Mouse (Mus musculus): ENCODE measurements around the gene Plek. TPM values are rescaled to one million over a fixed set of nuclear protein-coding genes. Genes with fewer than 3 reads are reported as not detected.
"Not testable (repeated sequence)": the region's sequence is repeated elsewhere in the genome, so short reads cannot be mapped to it uniquely, and the experiment has no call there.

The Plek gene
- polyA plus RNA-seq (2016; fragmentation: Nextera tagmentation; extraction: Ambion mirVana) = 4.9 and 5.0 TPM in 2 replicates

DNA sequence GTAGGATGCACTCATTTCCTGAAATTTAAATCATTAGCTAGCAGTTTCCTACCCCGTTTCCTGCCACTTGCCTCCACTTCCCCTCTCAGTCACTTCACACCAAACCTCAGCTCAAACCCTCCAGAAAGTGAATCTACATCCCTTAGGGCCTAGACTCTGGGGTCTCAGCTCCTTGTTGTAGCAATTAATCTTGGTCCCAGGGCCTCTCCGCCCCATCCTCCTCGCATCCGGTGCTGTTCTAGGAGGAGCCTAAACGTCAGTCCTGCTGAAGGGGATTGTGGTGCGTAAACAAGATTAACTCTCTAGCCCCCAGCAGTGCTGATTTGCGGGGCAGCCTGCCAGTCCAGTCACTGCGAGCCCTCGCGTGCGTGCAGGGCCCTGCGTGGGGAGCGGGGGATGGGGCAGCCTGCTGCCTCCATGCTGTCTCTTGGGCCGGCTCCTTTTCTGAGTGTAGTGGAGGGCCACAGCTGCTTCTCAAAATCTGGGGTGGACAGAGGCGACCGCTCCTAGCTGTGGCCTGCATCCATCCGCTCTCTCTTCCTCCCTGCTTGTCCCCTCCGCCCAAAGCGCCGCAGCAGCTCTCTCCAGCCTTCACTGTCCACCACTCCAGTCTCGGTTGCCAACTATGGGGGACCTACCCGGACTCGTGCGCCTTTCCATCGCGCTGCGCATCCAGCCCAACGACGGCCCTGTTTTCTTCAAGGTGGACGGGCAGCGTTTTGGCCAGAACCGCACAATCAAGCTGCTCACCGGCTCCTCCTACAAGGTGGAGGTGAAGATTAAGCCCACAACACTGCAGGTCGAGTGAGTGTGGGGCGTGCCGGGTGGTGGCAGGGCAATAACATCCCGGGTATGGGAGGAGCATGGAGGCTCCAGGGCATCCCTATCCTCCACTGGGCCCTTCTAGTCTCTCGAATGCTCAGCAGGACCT lies at the start of gene Plek, which contains the start of gene Cnrip1:
TSS of gene Plek (minus strand) at position 837 of the 931 bp plus-strand sequence.
TSS of gene Cnrip1 (plus strand) at position 42 of the 931 bp plus-strand sequence.
- no peaks in the 10 kb centered on the region for H3K27me3 ChIP-seq
- H3K9me3 ChIP-seq (replicated peaks) = no peaks in the 10 kb centered on the region
- H3K9ac ChIP-seq = peak within 1 kb of the TSS; percentile 81
- H3K4me2 ChIP-seq (replicated peaks) = peak within 1 kb of the TSS; percentile 72
- ATAC-seq (ENCODE audit: low FRiP score) = peak; percentile 96
- H3K36me3 ChIP-seq = no peaks in the 10 kb centered on the region
- peaks cover 10% of the 10 kb centered on the region for H3K4me1 ChIP-seq
- WGBS = 1% methylated on average over 38 of the region's 38 CpGs
- H3K27ac ChIP-seq = peak within 1 kb of the TSS; percentile 90
- peak within 1 kb of the TSS; percentile 65 for H3K4me3 ChIP-seq

DNA sequence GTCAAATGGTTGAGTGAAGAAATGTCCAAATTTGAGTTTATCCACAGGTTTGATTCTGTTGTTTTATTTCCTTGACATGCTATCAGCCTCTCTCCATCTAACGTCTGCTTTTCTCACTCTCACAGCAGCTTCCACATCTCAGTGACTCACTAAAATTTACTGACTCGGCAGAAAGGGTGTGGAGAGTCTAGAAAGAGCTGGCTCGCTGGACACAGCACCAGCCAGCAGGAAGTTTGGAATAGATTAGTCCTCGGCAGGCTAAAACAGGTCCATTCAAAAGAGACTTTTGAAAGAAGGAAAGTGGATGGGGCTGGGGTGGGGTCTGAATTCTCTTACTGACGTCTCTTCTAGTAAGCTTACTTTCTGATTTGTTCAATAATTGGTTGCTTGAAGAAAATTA lies 33.9 kb upstream of the Plek start:
- Histone ChIP-seq H3K27ac (no peak overlapping the region), H3K4me3 (no peak overlapping the region), H3K9ac (no peak overlapping the region), H3K4me1 (no peaks in the 10 kb centered on the region), H3K9me3 (replicated peaks) (no peaks in the 10 kb centered on the region), H3K36me3 (no peaks in the 10 kb centered on the region), H3K4me2 (replicated peaks) (no peak overlapping the region), H3K27me3 (no peaks in the 10 kb centered on the region)
- WGBS = 33% methylated on average over 5 of the region's 5 CpGs
- ATAC-seq (ENCODE audit: low FRiP score) = no peak

DNA sequence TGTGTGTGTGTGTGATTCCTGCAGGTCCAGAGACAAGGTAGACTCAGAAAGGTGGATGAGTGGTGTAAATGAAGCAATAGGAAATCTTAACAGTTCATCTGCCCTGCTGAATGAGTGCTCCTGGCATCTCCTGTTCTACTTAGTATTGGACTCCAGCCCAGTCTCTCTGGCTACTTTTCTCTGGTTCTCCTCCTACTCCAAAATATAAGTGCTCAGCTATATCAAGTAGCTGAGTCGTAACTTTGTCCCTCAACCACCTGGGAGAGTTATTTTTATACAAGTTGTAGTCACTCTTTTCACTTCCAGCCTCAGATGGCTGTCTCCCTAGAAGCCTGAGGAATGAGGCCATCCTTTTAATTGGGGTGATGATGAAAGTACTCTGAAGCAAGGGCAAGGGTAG lies 31.7 kb upstream of the Plek start:
- Histone ChIP-seq H3K27me3 (no peaks in the 10 kb centered on the region), H3K4me3 (no peak overlapping the region), H3K9ac (no peak overlapping the region), H3K4me1 (no peaks in the 10 kb centered on the region), H3K27ac (no peak overlapping the region), H3K9me3 (replicated peaks) (no peaks in the 10 kb centered on the region), H3K36me3 (no peaks in the 10 kb centered on the region), H3K4me2 (replicated peaks) (no peak overlapping the region)
- 74% methylated on average over 1 of the region's 1 CpGs for WGBS
- no peak for ATAC-seq (ENCODE audit: low FRiP score)

DNA sequence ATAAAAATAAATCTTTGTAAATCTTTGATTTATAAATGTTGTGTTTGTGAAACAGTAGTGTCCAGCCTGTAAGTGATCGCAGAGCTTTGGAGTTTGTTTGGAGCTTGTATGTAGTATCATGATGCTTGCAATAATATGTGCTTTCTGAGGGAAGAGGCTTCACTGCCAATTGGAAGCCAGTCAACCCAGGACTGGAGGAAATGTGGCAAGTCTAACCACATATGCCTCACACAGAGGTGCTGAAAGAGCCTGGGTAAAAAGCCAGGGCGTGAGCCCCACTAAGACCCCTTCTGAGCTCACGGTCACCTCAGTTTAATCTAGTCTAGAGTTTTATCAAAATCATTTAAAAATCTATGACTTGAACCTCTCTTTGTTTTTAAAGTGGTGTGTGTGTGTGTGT lies 31.3 kb upstream of the Plek start:
- Histone ChIP-seq H3K4me1 (no peaks in the 10 kb centered on the region), H3K4me2 (replicated peaks) (no peak overlapping the region), H3K4me3 (no peak overlapping the region), H3K27me3 (no peaks in the 10 kb centered on the region), H3K27ac (no peak overlapping the region), H3K36me3 (peaks cover 1% of the 10 kb centered on the region; the same call in 1 of the 2 replicates), H3K9ac (no peak overlapping the region), H3K9me3 (replicated peaks) (no peaks in the 10 kb centered on the region)
- WGBS = 87% methylated on average over 3 of the region's 3 CpGs
- no peak for ATAC-seq (ENCODE audit: low FRiP score)

DNA sequence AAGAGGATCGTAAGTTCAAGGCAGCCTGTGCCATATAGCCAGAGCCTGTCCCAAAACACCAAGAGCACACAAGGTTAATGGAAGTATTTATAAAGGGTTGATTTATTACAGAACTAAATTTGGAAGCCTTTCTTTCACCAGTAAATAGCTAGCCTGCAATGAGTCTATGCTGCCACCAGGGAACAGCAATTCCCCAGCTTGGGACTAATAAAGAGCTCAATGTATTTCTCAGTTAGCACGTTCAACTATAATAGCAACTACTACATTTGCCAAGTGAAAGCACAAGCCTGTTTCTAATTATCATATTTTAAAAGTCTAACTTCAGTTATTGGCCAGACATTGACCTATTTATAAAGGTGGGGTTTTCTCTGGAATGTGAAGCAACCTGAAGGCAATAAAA lies 30.8 kb upstream of the Plek start:
- Histone ChIP-seq H3K4me3 (no peak overlapping the region), H3K27me3 (no peaks in the 10 kb centered on the region), H3K9ac (no peak overlapping the region), H3K9me3 (replicated peaks) (no peaks in the 10 kb centered on the region), H3K4me2 (replicated peaks) (no peak overlapping the region), H3K36me3 (peaks cover 2% of the 10 kb centered on the region; the same call in 1 of the 2 replicates), H3K27ac (no peak overlapping the region), H3K4me1 (no peaks in the 10 kb centered on the region)
- no peak for ATAC-seq (ENCODE audit: low FRiP score)
- WGBS = 55% methylated on average over 2 of the region's 2 CpGs

DNA sequence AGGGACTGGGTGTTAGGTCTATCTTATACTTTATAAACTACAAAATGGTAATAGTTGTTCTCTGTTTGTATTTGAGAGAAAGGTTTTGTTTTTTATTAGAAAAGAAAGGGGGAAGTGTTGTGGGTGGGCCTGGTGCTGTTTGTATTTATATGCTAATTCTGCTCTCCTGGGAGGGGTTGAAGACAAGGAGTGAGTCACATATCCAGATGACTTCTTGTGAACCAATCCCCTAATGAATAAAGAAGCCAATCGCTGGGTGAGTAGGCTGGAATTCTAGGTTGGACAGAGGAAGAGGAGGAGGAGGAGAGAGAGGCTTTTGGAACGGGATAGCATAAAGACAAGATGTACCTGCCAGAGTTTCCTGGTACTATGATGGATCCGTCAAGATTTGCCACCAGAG lies 29.9 kb upstream of the Plek start:
- no peak overlapping the region for H3K4me2 ChIP-seq (replicated peaks)
- no peaks in the 10 kb centered on the region for H3K27me3 ChIP-seq
- H3K36me3 ChIP-seq = peaks cover 2% of the 10 kb centered on the region; the same call in 1 of the 2 replicates
- H3K9ac ChIP-seq = no peak overlapping the region
- 59% methylated on average over 3 of the region's 3 CpGs for WGBS
- no peaks in the 10 kb centered on the region for H3K9me3 ChIP-seq (replicated peaks)
- H3K4me1 ChIP-seq = no peaks in the 10 kb centered on the region
- H3K4me3 ChIP-seq = no peak overlapping the region
- H3K27ac ChIP-seq = no peak overlapping the region
- ATAC-seq (ENCODE audit: low FRiP score) = no peak

DNA sequence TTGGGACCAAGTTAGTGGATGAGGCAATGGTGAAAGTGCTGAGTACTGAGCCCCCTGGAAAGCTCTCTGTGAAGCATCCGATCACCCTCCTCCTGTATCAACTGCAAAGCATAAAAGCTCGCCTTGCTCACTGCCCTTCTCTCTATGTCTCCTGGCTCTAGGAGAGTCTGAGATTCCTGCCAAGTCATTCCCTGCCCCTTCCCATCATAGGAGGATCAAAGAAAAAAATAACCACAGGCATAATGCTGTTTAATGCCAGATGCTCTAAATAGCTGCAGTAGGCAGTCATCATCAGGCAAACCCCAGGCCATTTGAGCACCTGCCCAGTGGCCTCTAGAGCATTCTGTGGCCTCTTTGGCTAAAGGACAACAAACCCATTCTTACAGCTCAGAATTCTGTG lies 23.5 kb upstream of the Plek start:
- Histone ChIP-seq H3K27me3 (no peaks in the 10 kb centered on the region), H3K4me1 (no peaks in the 10 kb centered on the region), H3K36me3 (peaks cover 2% of the 10 kb centered on the region; the same call in 1 of the 2 replicates), H3K27ac (no peak overlapping the region), H3K4me2 (replicated peaks) (no peak overlapping the region), H3K9me3 (replicated peaks) (no peaks in the 10 kb centered on the region), H3K9ac (no peak overlapping the region), H3K4me3 (no peak overlapping the region)
- no peak for ATAC-seq (ENCODE audit: low FRiP score)
- 88% methylated on average over 2 of the region's 2 CpGs for WGBS

DNA sequence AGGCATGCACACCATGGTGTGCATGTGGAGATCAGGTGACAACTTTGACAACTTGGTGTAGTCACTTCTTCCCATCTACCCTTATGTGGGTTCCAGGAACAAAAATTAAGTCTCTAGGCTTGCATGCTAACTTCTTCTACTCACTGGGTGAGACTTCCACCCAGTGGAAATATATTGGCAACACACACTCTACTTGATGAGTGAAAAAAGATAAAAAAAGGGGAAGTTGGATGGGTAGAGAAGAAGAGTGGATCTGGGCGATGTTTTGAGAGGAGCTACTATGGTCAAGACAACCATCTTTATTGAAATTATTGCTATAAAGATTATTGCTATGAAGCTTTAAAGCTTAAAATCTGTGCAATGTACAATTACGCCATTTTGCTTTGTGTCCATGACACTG lies 17.2 kb upstream of the Plek start:
- WGBS = 95% methylated on average over 2 of the region's 2 CpGs
- ATAC-seq (ENCODE audit: low FRiP score); H3K9ac ChIP-seq; H3K4me3 ChIP-seq; H3K4me1 ChIP-seq; H3K36me3 ChIP-seq; H3K4me2 ChIP-seq (replicated peaks); H3K9me3 ChIP-seq (replicated peaks); H3K27ac ChIP-seq; H3K27me3 ChIP-seq: not testable (repeated sequence)

DNA sequence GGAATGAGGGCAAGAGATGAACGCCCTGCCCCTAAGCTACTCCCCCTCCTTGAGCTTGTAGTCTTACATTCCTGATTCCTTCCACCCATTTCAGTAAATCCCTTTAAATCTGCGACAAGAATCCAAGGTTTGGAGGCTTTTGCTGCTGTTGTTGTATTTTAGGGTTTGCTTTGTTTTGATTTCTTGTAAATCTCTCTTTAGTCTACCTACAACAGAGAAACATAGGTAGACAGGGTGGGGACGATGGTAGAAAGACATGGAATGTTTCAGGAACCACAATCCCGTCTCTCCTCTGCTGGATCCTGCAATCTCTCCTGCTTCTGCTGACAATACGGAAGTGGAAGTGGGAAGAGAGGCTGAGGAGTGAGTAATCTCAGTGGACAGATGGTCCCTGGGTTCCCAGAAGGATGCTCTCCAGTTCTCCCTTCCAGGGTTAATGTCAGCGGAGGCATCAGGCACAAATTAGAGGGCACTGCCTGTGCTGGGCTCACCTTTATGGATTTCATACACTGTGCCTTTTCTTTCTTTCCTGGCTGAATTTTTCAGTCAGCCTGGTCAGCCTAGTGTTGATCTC lies 382 bp upstream of the Plek start:
- peak overlapping the region; percentile 90 for H3K27ac ChIP-seq

DNA sequence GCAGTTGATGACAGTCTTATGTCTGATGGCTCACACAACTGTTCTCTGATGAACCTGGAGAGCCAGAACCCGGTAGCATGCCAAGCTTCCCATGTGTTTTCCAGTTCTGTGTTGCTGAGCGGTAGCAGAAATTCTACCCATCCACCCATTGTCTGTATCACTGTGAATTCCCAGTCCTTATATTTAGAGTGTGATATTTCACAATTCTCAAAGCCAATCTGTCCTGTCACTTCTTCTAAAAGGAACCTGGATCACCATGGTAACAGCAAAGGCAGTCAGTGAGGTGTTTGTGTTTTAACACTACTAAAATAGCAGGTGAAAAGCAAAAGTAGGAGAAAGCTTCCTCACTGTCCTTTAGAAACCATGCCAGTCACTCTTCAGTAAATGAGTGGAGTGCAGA lies 6.4 kb downstream of the Plek start:
- H3K9me3 ChIP-seq (replicated peaks) = no peaks in the 10 kb centered on the region
- no peak for ATAC-seq (ENCODE audit: low FRiP score)
- no peaks in the 10 kb centered on the region for H3K36me3 ChIP-seq
- no peaks in the 10 kb centered on the region for H3K4me1 ChIP-seq
- no peak overlapping the region for H3K4me3 ChIP-seq
- H3K4me2 ChIP-seq (replicated peaks) = no peak overlapping the region
- no peak overlapping the region for H3K27ac ChIP-seq
- 90% methylated on average over 2 of the region's 2 CpGs for WGBS
- no peaks in the 10 kb centered on the region for H3K27me3 ChIP-seq
- H3K9ac ChIP-seq = no peak overlapping the region

More for the DNA sequence above, 382 bp upstream of the Plek start:
- peak overlapping the region; percentile 72 for H3K4me2 ChIP-seq (replicated peaks)
- peaks cover 10% of the 10 kb centered on the region for H3K4me1 ChIP-seq
- H3K36me3 ChIP-seq = no peaks in the 10 kb centered on the region
- H3K4me3 ChIP-seq = peak overlapping the region; percentile 65
- H3K9ac ChIP-seq = peak overlapping the region; percentile 81
- no peaks in the 10 kb centered on the region for H3K9me3 ChIP-seq (replicated peaks)
- WGBS = 20% methylated on average over 6 of the region's 6 CpGs
- no peaks in the 10 kb centered on the region for H3K27me3 ChIP-seq
- peak; percentile 19; the same call in 1 of the 2 replicates for ATAC-seq (ENCODE audit: low FRiP score)

DNA sequence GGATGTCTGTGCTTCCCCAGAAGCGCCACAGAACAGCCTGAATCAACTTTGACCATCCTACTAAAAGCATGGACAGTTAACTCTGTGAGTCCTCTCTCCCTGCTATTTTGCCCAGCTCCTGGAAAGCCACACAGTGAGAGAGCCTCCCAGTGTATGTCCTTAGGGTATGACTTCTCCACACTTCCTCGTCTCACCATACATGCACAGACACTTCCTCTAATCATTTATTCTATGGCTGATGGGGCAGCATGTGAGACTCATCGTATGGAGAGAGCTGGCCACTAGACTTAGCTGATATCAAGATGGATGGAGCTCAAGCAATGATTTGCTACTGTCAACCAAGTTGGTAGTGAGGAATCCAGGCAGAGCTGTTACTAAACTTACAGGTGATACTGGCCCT lies 28.2 kb downstream of the Plek start:
- no peak overlapping the region for H3K4me3 ChIP-seq
- H3K4me2 ChIP-seq (replicated peaks) = no peak overlapping the region
- no peak overlapping the region for H3K9ac ChIP-seq
- no peaks in the 10 kb centered on the region for H3K4me1 ChIP-seq
- no peaks in the 10 kb centered on the region for H3K27me3 ChIP-seq
- H3K27ac ChIP-seq = no peak overlapping the region
- no peak for ATAC-seq (ENCODE audit: low FRiP score)
- WGBS = 81% methylated on average over 3 of the region's 3 CpGs
- peaks cover 4% of the 10 kb centered on the region; the same call in 1 of the 2 replicates for H3K9me3 ChIP-seq (replicated peaks)
- no peaks in the 10 kb centered on the region for H3K36me3 ChIP-seq

DNA sequence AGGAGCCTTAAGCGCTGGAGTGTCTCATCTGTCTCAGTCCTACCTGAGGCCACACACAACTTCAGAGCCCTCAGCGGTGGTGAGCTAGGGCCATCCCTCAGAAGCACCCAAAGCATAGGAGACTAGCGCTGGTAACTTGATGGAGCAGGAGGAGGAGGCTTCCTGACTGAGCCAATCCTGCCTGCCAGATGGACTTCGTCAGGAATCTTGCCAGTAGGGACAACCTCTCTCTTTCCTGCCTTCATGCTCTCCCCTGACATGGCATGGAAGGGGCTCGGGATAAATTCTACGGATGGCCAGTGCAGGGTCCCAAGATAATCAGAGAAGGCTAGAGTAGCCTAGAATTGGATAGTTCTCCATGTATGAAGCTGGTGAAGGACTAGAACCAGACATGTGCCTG lies 29.0 kb downstream of the Plek start:
- WGBS = 83% methylated on average over 6 of the region's 6 CpGs
- Histone ChIP-seq H3K27me3 (no peaks in the 10 kb centered on the region), H3K9me3 (replicated peaks) (peaks cover 11% of the 10 kb centered on the region; the same call in 1 of the 2 replicates), H3K4me2 (replicated peaks) (no peak overlapping the region), H3K9ac (no peak overlapping the region), H3K4me1 (no peaks in the 10 kb centered on the region), H3K4me3 (no peak overlapping the region), H3K36me3 (no peaks in the 10 kb centered on the region), H3K27ac (no peak overlapping the region)
- ATAC-seq (ENCODE audit: low FRiP score) = no peak

Measured in hindbrain, embryonic 12.5 days (tissue).